15 mouse cellular contexts compared by ENCODE assay signal in the genomic region with DNA sequence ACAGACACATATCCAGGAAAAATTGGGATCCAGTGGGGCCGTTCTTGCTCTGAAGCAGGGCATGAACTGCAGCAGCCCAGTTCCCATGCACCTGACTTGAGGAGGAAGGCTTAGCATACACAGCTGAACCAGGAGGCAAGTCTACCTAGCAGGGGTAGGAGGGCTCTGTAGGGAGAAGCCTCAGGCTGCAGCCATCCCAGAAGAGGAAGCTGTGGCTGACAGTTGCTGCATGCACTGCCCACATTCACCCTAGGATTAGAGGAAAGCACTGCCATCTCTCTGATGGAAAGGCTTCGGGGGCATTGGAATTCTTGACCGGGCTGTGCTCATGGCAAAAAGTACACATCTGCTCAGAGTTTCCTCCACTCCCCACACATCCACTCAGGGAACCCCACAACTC.
"Had no signal": no experiment of that assay in that cellular context is flagged by ENCODE, and none has a peak within 500 bp of the region (broad histone marks: within the 10 kb centered on the region; RNA-seq: fewer than 3 reads in every experiment).

No protein-coding gene starts in this region.

- ATAC-seq: lung, postnatal 0 days; midbrain, embryonic 16.5 days had no signal

- DNase-seq: liver, postnatal 0 days; lung, adult 2 months; lung, postnatal 14 days; lung, postnatal 36 days; midbrain, embryonic 14.5 days; retina, postnatal 1 day; right cerebral cortex, adult 18-20 months; right cerebral cortex, postnatal 25 days; right cerebral cortex, postnatal 4 days; spleen, adult 18-20 months; thymus, adult 18-20 months; thymus, postnatal 25 days; thymus, postnatal 4 days had no signal
